Mouse (Mus musculus) ES-Bruce4 (cell line): ENCODE results near the gene Fgf10.

ENCODE experiments used
- CTCF ChIP-seq: IDR thresholded peaks from one replicate; pipeline ENCODE4 v1.8.1; 2011; ENCODE audit warnings: low read depth, low read length
- EP300 ChIP-seq: IDR thresholded peaks from 2 replicates; pipeline ENCODE4 v1.6.1; 2011; ENCODE audit warnings: low read depth, low read length; ENCODE audit not compliant: insufficient read depth
- POLR2A ChIP-seq: IDR thresholded peaks from one replicate; pipeline ENCODE4 v1.8.1; 2011; ENCODE audit warnings: low read length; ENCODE audit not compliant: insufficient read depth

DNA sequence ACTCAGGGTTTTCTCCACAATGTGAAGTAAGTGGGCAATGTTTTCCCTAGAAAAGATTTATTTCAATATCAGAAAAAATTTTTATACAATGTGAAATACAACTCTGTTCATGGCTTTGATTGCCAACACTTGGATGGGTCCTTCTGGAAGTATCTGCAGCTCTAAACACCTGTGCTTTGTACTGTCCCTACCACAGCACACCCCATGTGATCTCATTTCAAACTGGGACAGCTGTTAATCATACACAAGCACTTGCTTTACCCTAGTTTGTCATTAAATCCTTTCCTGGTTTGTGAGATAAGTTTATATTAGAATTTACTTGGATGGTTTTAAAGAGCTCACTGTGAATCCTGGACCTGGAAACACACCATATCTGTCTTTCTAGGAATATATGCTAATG lies 102.6 kb downstream of the Fgf10 start:
- TF ChIP-seq CTCF (no peak), POLR2A (no peak), EP300 (no peak)
